Mouse (Mus musculus): ENCODE results near the gene Scimp. TPM values are rescaled to one million over a fixed set of nuclear protein-coding genes. Genes with fewer than 3 reads are reported as not detected.
A peak's percentile ranks its signal among the peaks of the same experiment; 100 is the strongest.
"Not testable (repeated sequence)": the region's sequence is repeated elsewhere in the genome, so short reads cannot be mapped to it uniquely, and the experiment has no call there.

Gene Scimp
- polyA plus RNA-seq, 1 experiment from 2014 or later: 0.50 TPM

DNA sequence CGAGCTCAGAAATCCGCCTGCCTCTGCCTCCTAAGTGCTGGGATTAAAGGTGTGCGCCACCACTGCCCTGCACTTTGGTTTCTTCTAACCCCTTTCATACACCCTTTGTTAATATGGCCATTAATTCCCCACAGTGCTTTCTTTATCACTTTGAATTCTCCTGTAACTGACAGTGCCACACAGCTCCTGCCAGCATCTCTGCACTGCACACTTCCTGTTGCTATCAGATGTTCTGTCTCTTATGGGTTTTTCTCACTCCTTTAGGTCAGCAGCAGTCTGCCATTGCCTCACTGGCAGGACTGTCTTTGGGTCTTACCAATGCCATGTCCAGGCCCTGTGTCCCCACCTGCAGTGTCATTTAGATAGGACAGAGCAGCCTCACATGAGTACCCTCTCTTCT lies 41.6 kb downstream of the Scimp start:
- ATAC-seq (ENCODE audit: low read depth): no peak
- no peak overlapping the region for H3K27ac ChIP-seq (replicated peaks; ENCODE audit: low read depth, low read length)
- H3K4me2 ChIP-seq (ENCODE audit: low read depth, low read length): no peak overlapping the region
- no peaks in the 10 kb centered on the region for H3K27me3 ChIP-seq (replicated peaks; ENCODE audit: control insufficient read depth, insufficient read depth, low read length)
- no peak overlapping the region for H3K9ac ChIP-seq (ENCODE audit: low read depth, low read length)
- H3K4me1 ChIP-seq (ENCODE audit: control insufficient read depth, insufficient read depth, low read length): no peaks in the 10 kb centered on the region
- no peaks in the 10 kb centered on the region for H3K9me3 ChIP-seq (ENCODE audit: control insufficient read depth, low read length)
- H3K36me3 ChIP-seq (ENCODE audit: control insufficient read depth, insufficient read depth, low read length): peaks cover 27% of the 10 kb centered on the region
- no peak overlapping the region for H3K4me3 ChIP-seq (ENCODE audit: low read depth, low read length)
- DNase-seq (ENCODE audit: low spot score): no peak
- 88% methylated on average over 3 of the region's 3 CpGs for WGBS

DNA sequence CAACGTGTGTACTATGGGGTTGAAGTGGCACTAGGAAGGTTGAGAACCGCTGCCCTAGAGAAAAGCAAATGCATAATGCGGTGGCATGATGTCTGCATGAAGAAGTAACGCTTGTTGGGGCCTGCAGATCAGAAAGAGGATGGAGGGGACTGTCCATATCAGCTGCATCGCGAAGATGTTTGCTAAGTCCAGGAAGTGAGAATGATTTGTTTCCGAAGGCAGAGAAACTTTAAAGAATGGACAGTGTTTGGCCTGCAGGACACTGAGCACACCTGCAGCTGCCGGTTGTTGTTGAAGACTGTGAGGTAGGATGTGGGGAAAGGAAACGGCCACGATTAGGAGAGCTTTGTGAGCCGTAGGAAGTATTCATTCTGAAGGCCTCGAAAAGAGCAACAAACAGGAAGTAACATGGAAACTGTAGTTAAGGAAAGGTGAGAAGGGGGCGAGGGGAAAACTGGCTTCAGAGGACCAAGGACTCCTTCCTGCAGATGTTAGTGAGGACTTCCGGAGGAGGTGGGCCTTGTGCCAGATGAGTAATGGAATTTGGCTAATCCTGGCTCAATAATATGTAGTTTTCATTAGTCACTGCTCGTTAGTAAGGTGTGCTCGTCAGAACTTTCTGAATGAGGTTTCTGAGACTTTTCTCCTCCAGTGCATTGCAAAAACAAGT lies 46.5 kb downstream of the Scimp start:
- Histone ChIP-seq H3K27me3 (replicated peaks; ENCODE audit: control insufficient read depth, insufficient read depth, low read length) (no peaks in the 10 kb centered on the region), H3K4me3 (ENCODE audit: low read depth, low read length) (no peak overlapping the region), H3K36me3 (ENCODE audit: control insufficient read depth, insufficient read depth, low read length) (0 out of 2 replicates have a peak, but pooled peaks cover 7% of the 10 kb centered on the region), H3K4me1 (ENCODE audit: control insufficient read depth, insufficient read depth, low read length) (no peaks in the 10 kb centered on the region), H3K9me3 (ENCODE audit: control insufficient read depth, low read length) (no peaks in the 10 kb centered on the region), H3K9ac (ENCODE audit: low read depth, low read length) (no peak overlapping the region), H3K4me2 (ENCODE audit: low read depth, low read length) (no peak overlapping the region), H3K27ac (replicated peaks; ENCODE audit: low read depth, low read length) (no peak overlapping the region)
- 76% methylated on average over 16 of the region's 16 CpGs for WGBS
- no peak for ATAC-seq (ENCODE audit: low read depth)
- DNase-seq (ENCODE audit: low spot score): peak; percentile 21

GRCm38 (mm10) chr11:70763936-70764808 lies 48.2 kb downstream of the Scimp start, which contains the start of gene Zfp3:
Gene Zfp3 (plus strand): TSS chr11:70764209.
- Histone ChIP-seq H3K36me3 (ENCODE audit: control insufficient read depth, insufficient read depth, low read length) (0 out of 2 replicates have a peak, but pooled peaks cover 7% of the 10 kb centered on the region), H3K4me3 (ENCODE audit: low read depth, low read length) (peak within 1 kb of the TSS; percentile 74), H3K27ac (replicated peaks; ENCODE audit: low read depth, low read length) (peak within 1 kb of the TSS; percentile 75), H3K4me1 (ENCODE audit: control insufficient read depth, insufficient read depth, low read length) (no peaks in the 10 kb centered on the region), H3K9me3 (ENCODE audit: control insufficient read depth, low read length) (no peaks in the 10 kb centered on the region), H3K27me3 (replicated peaks; ENCODE audit: control insufficient read depth, insufficient read depth, low read length) (no peaks in the 10 kb centered on the region), H3K4me2 (ENCODE audit: low read depth, low read length) (peak within 1 kb of the TSS; percentile 79), H3K9ac (ENCODE audit: low read depth, low read length) (peak within 1 kb of the TSS; percentile 87)
- peak; percentile 88 for ATAC-seq (ENCODE audit: low read depth)
- under 1% methylated on average over 45 of the region's 78 CpGs for WGBS
- peak; percentile 84 for DNase-seq (ENCODE audit: low spot score)

GRCm38 (mm10) chr11:70763582-70763935 lies 48.8 kb downstream of the Scimp start:
- DNase-seq (ENCODE audit: low spot score) (no peak), ATAC-seq (ENCODE audit: low read depth) (no peak)
- Histone ChIP-seq H3K4me1 (ENCODE audit: control insufficient read depth, insufficient read depth, low read length) (no peaks in the 10 kb centered on the region), H3K4me3 (ENCODE audit: low read depth, low read length) (peak overlapping the region; percentile 74), H3K27me3 (replicated peaks; ENCODE audit: control insufficient read depth, insufficient read depth, low read length) (no peaks in the 10 kb centered on the region), H3K36me3 (ENCODE audit: control insufficient read depth, insufficient read depth, low read length) (0 out of 2 replicates have a peak, but pooled peaks cover 7% of the 10 kb centered on the region), H3K9me3 (ENCODE audit: control insufficient read depth, low read length) (no peaks in the 10 kb centered on the region), H3K9ac (ENCODE audit: low read depth, low read length) (peak overlapping the region; percentile 87), H3K27ac (replicated peaks; ENCODE audit: low read depth, low read length) (peak overlapping the region; percentile 75), H3K4me2 (ENCODE audit: low read depth, low read length) (peak overlapping the region; percentile 79)
- 29% methylated on average over 3 of the region's 3 CpGs for WGBS

- DNase-seq (ENCODE audit: low spot score): no peak
- ATAC-seq (ENCODE audit: low read depth): no peak
- Histone ChIP-seq H3K27ac (replicated peaks; ENCODE audit: low read depth, low read length) (no peak overlapping the region), H3K27me3 (replicated peaks; ENCODE audit: control insufficient read depth, insufficient read depth, low read length) (no peaks in the 10 kb centered on the region), H3K4me2 (ENCODE audit: low read depth, low read length) (no peak overlapping the region), H3K36me3 (ENCODE audit: control insufficient read depth, insufficient read depth, low read length) (0 out of 2 replicates have a peak, but pooled peaks cover 3% of the 10 kb centered on the region), H3K9ac (ENCODE audit: low read depth, low read length) (no peak overlapping the region), H3K9me3 (ENCODE audit: control insufficient read depth, low read length) (no peaks in the 10 kb centered on the region), H3K4me1 (ENCODE audit: control insufficient read depth, insufficient read depth, low read length) (no peaks in the 10 kb centered on the region), H3K4me3 (ENCODE audit: low read depth, low read length) (no peak overlapping the region)
- WGBS: 84% methylated on average over 9 of the region's 9 CpGs
Measured at GRCm38 (mm10) chr11:70762641-70763040, 49.7 kb downstream of the Scimp start.

DNA sequence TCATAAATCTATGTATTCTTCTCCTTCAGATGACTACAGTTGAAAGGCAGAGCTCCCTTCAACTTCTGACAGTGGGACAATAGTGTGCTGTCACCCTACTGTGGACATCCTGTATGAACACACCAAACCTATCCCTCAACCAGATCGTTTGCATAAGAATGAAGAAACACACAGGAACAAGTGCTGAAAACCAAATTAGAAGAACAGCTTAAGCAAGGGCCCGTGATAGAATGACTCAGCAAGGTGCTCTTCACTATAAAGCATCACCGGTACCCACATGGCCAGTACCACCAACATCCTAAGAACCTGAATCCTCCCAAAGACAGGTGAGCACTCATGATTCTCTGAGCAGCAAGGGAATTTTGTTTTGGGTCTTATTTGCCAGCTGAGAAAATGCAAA lies 51.9 kb downstream of the Scimp start:
- ATAC-seq (ENCODE audit: low read depth); H3K4me1 ChIP-seq (ENCODE audit: control insufficient read depth, insufficient read depth, low read length); H3K4me2 ChIP-seq (ENCODE audit: low read depth, low read length); H3K27me3 ChIP-seq (replicated peaks; ENCODE audit: control insufficient read depth, insufficient read depth, low read length); H3K4me3 ChIP-seq (ENCODE audit: low read depth, low read length); DNase-seq (ENCODE audit: low spot score); H3K9ac ChIP-seq (ENCODE audit: low read depth, low read length); H3K9me3 ChIP-seq (ENCODE audit: control insufficient read depth, low read length); H3K27ac ChIP-seq (replicated peaks; ENCODE audit: low read depth, low read length); H3K36me3 ChIP-seq (ENCODE audit: control insufficient read depth, insufficient read depth, low read length): not testable (repeated sequence)
- 67% methylated on average over 3 of the region's 3 CpGs for WGBS

- ATAC-seq (ENCODE audit: low read depth) (peak; percentile 72), DNase-seq (ENCODE audit: low spot score) (peak; percentile 75)
- H3K27me3 ChIP-seq (replicated peaks; ENCODE audit: control insufficient read depth, insufficient read depth, low read length): no peaks in the 10 kb centered on the region
- no peak overlapping the region for H3K27ac ChIP-seq (replicated peaks; ENCODE audit: low read depth, low read length)
- H3K9ac ChIP-seq (ENCODE audit: low read depth, low read length): 0 out of 2 replicates have a peak overlapping the region, but pooled peaks have one; percentile 11
- H3K4me1 ChIP-seq (ENCODE audit: control insufficient read depth, insufficient read depth, low read length): no peaks in the 10 kb centered on the region
- H3K36me3 ChIP-seq (ENCODE audit: control insufficient read depth, insufficient read depth, low read length): no peaks in the 10 kb centered on the region
- H3K9me3 ChIP-seq (ENCODE audit: control insufficient read depth, low read length): no peaks in the 10 kb centered on the region
- 9% methylated on average over 7 of the region's 7 CpGs for WGBS
- H3K4me2 ChIP-seq (ENCODE audit: low read depth, low read length): no peak overlapping the region
- no peak overlapping the region for H3K4me3 ChIP-seq (ENCODE audit: low read depth, low read length)
Measured at GRCm38 (mm10) chr11:70755645-70756044, 56.7 kb downstream of the Scimp start.

DNA sequence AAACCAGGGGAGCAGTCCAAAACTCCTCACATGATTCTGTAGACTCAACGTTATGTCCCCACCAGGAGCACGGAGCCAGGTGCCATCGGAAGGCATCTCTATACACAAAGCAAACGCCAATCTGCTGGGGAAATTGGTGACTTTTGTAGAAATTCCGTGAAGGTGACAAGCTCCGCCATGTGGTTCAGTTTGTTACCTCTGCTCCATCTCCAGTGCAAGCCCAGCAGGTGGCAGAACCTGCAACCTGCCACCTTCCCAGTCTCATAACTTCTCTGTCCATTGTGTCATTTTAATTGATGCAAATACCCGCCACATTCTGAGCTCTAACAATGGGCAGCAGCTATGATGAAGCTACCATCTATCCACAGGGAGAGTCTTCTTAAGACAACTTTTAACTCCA lies 57.4 kb downstream of the Scimp start:
- no peak for DNase-seq (ENCODE audit: low spot score)
- WGBS: 51% methylated on average over 7 of the region's 7 CpGs
- H3K9ac ChIP-seq (ENCODE audit: low read depth, low read length): no peak overlapping the region
- ATAC-seq (ENCODE audit: low read depth): no peak
- H3K4me2 ChIP-seq (ENCODE audit: low read depth, low read length): no peak overlapping the region
- H3K36me3 ChIP-seq (ENCODE audit: control insufficient read depth, insufficient read depth, low read length): no peaks in the 10 kb centered on the region
- H3K27ac ChIP-seq (replicated peaks; ENCODE audit: low read depth, low read length): no peak overlapping the region
- no peaks in the 10 kb centered on the region for H3K27me3 ChIP-seq (replicated peaks; ENCODE audit: control insufficient read depth, insufficient read depth, low read length)
- H3K4me1 ChIP-seq (ENCODE audit: control insufficient read depth, insufficient read depth, low read length): no peaks in the 10 kb centered on the region
- no peaks in the 10 kb centered on the region for H3K9me3 ChIP-seq (ENCODE audit: control insufficient read depth, low read length)
- no peak overlapping the region for H3K4me3 ChIP-seq (ENCODE audit: low read depth, low read length)
